Mouse (Mus musculus) small intestine, adult 2 months (tissue): ENCODE measurements at regions not wholly inside any gene's neighbourhood (a gene's known extent, or its start where the extent isn't known, plus 50 kb on each side); places are given as distances from the start of the nearest gene placed in this dataset.

ENCODE experiments used
- H3K27ac ChIP-seq: fragments of 200-500 bp; 2 replicates; pipeline ENCODE4 v1.5.1; 2012; ENCODE audit warnings: low read depth, low read length, control low read depth, inconsistent platforms; ENCODE audit not compliant: insufficient read depth
- H3K27me3 ChIP-seq: fragments of 200-500 bp; 2 replicates; pipeline ENCODE4 v1.6.1; 2012; ENCODE audit warnings: mild to moderate bottlenecking, moderate library complexity, low read length, inconsistent platforms; ENCODE audit not compliant: control insufficient read depth, insufficient read depth
- H3K36me3 ChIP-seq: fragments of 200-500 bp; 2 replicates; pipeline ENCODE4 v1.6.1; 2012; ENCODE audit warnings: mild to moderate bottlenecking, low read length, control low read depth, inconsistent platforms; ENCODE audit not compliant: control insufficient read depth, insufficient read depth
- H3K4me1 ChIP-seq: fragments of 200-500 bp; 2 replicates; pipeline ENCODE4 v1.6.1; 2012; ENCODE audit warnings: low read length, inconsistent platforms, mixed read lengths; ENCODE audit not compliant: control insufficient read depth, insufficient read depth, insufficient read length
- H3K4me3 ChIP-seq: fragments of 200-500 bp; 2 replicates; pipeline ENCODE4 v1.5.1; 2012; ENCODE audit warnings: low read depth, mild to moderate bottlenecking, control low read depth, inconsistent platforms, low read length, moderate library complexity
- CTCF ChIP-seq: fragments of 200-500 bp; IDR thresholded peaks from 2 replicates; pipeline ENCODE4 v1.5.1; 2012; ENCODE audit warnings: low read depth, mild to moderate bottlenecking, control low read depth, inconsistent platforms, low read length, moderate library complexity, mixed read lengths; ENCODE audit not compliant: insufficient replicate concordance, insufficient read length; ENCODE audit errors: extremely low read depth
- POLR2A ChIP-seq: fragments of 200-500 bp; IDR thresholded peaks from 2 replicates; pipeline ENCODE4 v1.6.1; 2012; ENCODE audit warnings: low read depth, mild to moderate bottlenecking, control low read depth, inconsistent platforms, low read length, moderate library complexity
- WGBS: fragments of 180-500 bp; shearing (Covaris S2); methylation state at CpG from one replicate; pipeline ENCODE4 v1.1.7; 2018; 5-methylcytosine and 5-hydroxymethylcytosine counted together

DNA sequence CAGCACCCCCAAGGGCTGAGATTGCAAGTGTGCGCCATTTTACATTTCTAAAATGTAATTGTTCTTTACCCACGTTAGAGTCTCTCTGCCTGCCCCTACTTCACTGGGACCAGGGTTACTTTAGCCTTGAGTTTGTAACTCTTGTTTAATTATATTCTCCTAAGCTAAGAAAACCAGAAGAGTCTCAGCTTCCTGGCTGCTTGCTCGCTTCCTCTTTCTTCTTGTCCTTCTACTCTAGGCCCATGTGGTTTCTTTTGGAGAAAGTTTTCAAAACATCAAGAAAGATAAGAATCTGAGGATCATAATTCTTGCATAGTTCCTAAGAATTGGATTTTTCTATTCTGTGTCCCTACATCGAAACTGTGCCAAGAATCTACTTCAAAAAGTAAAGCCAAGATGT lies 228.6 kb downstream of the Tmsb4x start:
- no peaks in the 10 kb centered on the region for H3K27me3 ChIP-seq
- H3K36me3 ChIP-seq = no peaks in the 10 kb centered on the region
- H3K4me1 ChIP-seq = no peaks in the 10 kb centered on the region
- WGBS = 81% methylated on average over 4 of the region's 4 CpGs
- H3K27ac ChIP-seq = no peak overlapping the region
- no peak overlapping the region for H3K4me3 ChIP-seq
- TF ChIP-seq CTCF = no peak
- no peak for TF ChIP-seq POLR2A

DNA sequence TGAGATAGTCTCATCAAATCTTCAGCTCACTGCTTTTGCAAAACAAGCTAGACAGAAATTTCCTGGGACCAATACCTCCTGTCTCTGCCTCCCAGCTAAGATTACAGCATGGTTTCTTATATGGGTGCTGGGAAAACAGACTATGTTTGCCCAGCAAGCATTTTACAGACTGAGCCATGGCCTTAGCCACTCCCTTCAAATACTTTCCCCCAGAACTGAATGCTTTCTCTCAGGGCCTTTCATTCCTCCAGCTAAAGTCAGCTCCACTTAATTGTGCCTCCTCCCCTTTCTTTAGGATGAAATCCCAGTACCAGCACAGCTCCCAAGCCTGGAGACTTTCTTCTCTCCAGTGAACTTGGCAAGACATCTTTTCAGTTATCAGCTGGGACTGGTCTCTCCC lies 232.1 kb downstream of the Tmsb4x start:
- H3K4me1 ChIP-seq = no peaks in the 10 kb centered on the region
- no peak overlapping the region for H3K27ac ChIP-seq
- no peaks in the 10 kb centered on the region for H3K36me3 ChIP-seq
- no peak overlapping the region for H3K4me3 ChIP-seq
- no peak for TF ChIP-seq CTCF
- no peak for TF ChIP-seq POLR2A
- no peaks in the 10 kb centered on the region for H3K27me3 ChIP-seq

GRCm38 (mm10) chrX:166971721-166972120 lies 237.4 kb downstream of the Tmsb4x start:
- H3K36me3 ChIP-seq = no peaks in the 10 kb centered on the region
- no peaks in the 10 kb centered on the region for H3K27me3 ChIP-seq
- no peak for TF ChIP-seq CTCF
- TF ChIP-seq POLR2A = no peak
- no peak overlapping the region for H3K27ac ChIP-seq
- 24% methylated on average over 1 of the region's 1 CpGs for WGBS
- no peaks in the 10 kb centered on the region for H3K4me1 ChIP-seq
- H3K4me3 ChIP-seq = no peak overlapping the region

DNA sequence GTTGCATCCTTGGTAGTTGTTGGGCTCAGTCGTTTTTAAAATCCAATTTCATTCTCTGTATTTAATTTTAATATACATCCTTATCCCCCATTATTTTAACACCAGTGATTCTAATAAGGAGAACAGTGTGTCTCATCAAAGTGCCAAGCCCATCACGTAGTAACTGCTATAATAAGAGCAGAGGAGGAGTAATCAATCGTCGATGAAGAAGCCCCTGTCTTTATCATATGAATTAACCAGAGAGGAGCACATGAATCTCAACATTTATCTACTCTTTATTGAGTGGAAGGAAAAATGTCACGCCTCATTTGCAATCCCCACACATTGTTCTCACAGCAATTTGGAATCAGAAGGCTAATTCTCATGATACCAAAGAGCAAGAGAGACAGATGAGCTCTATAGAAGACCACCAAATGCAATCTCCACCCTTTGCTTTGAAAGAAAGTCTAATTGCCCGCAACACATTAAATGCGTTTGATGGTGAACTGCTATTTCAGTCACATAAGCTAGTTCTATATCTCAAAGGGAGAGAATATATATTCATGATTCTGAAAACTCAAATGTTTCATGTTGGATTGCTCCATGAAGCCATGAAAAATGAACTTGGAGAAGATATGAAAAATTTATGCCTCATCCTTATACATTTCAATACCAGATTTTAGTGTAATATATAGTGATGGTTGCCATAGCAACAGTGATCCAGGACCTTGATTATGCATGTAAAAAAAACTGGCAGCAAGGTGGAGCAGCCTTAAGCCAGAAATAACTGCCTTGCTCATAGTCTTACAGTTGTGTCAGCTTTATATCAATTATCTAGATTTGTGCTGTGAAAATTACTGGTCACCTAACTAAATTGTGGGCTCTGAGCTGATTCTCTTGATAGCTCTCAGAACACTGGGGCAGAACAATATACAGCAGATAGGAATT lies 244.2 kb downstream of the Tmsb4x start:
- H3K4me3 ChIP-seq = no peak overlapping the region
- H3K27ac ChIP-seq = no peak overlapping the region
- H3K36me3 ChIP-seq = no peaks in the 10 kb centered on the region
- TF ChIP-seq POLR2A = no peak
- TF ChIP-seq CTCF = no peak
- WGBS = 90% methylated on average over 7 of the region's 7 CpGs
- H3K27me3 ChIP-seq = no peaks in the 10 kb centered on the region
- no peaks in the 10 kb centered on the region for H3K4me1 ChIP-seq

DNA sequence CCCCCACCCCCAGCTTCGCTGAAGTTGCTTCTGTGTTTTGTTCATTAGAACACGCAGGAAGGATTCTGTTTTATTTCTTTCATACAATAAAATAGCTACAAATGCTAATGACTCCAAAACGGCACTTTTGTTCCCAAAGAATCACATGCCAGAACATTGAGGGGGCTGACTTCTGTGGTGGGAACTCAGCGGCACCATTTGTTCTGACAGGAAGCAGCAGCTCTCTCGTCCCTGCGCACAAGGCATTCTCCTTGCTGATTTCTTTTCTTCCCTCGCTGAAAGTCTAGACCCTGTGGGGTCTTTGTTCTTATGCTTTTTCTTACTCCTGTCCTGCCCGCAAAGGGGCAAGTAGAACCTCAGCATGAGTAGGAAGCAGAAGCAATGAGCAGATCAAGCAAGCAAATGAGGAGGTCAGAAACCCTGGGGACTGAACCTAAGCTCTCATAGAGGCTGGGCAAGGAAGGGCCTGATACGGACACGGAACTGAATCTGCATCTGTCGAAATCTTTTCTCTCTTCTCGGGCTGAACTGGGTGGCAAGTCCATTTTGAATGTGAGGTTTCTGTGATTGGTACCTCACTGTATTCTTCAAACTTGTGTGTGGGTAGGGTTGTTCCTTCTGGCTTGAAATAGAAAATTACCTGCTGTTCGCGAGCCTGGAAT lies 256.5 kb downstream of the Tmsb4x start:
- H3K4me3 ChIP-seq = no peak overlapping the region
- 73% methylated on average over 14 of the region's 14 CpGs for WGBS

DNA sequence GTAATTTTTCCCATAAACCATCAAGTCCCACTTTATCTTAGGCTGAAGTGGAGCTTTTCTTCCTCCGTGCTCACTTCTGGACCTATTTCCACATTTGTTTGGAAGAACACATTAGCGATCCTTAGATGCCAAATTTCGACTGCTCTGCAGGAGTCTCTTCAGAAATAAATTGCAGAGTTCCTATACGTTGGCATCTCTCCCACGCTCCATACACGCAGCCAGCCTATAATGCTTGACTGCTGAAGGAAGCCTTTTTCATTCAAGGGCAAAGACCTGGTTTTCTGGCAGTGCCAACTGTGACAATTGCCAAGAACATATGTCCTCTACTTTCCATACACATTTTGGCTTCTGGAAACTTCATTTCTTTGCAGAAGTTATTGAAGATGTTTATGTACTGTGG lies 258.1 kb downstream of the Tmsb4x start:
- no peak for TF ChIP-seq CTCF
- TF ChIP-seq POLR2A = no peak
- Histone ChIP-seq H3K27ac (no peak overlapping the region), H3K27me3 (no peaks in the 10 kb centered on the region), H3K36me3 (no peaks in the 10 kb centered on the region), H3K4me1 (no peaks in the 10 kb centered on the region), H3K4me3 (no peak overlapping the region)
- 78% methylated on average over 6 of the region's 6 CpGs for WGBS

More for the DNA sequence above, 256.5 kb downstream of the Tmsb4x start:
- H3K36me3 ChIP-seq = no peaks in the 10 kb centered on the region
- no peaks in the 10 kb centered on the region for H3K4me1 ChIP-seq
- no peaks in the 10 kb centered on the region for H3K27me3 ChIP-seq
- no peak for TF ChIP-seq POLR2A
- no peak for TF ChIP-seq CTCF
- H3K27ac ChIP-seq = no peak overlapping the region

- WGBS = 77% methylated on average over 1 of the region's 1 CpGs
- Histone ChIP-seq H3K4me3 (no peak overlapping the region), H3K36me3 (no peaks in the 10 kb centered on the region), H3K27ac (no peak overlapping the region), H3K27me3 (no peaks in the 10 kb centered on the region), H3K4me1 (no peaks in the 10 kb centered on the region)
- no peak for TF ChIP-seq CTCF
- no peak for TF ChIP-seq POLR2A
Measured at GRCm38 (mm10) chrX:166945915-166946314, 263.2 kb downstream of the Tmsb4x start.

GRCm38 (mm10) chrX:166945476-166945875 lies 263.6 kb downstream of the Tmsb4x start:
- no peaks in the 10 kb centered on the region for H3K27me3 ChIP-seq
- no peak overlapping the region for H3K27ac ChIP-seq
- H3K4me3 ChIP-seq = no peak overlapping the region
- 85% methylated on average over 1 of the region's 1 CpGs for WGBS
- H3K36me3 ChIP-seq = no peaks in the 10 kb centered on the region
- no peaks in the 10 kb centered on the region for H3K4me1 ChIP-seq
- no peak for TF ChIP-seq CTCF
- TF ChIP-seq POLR2A = no peak
